23 mouse cellular contexts compared by ENCODE assay signal in the genomic region with DNA sequence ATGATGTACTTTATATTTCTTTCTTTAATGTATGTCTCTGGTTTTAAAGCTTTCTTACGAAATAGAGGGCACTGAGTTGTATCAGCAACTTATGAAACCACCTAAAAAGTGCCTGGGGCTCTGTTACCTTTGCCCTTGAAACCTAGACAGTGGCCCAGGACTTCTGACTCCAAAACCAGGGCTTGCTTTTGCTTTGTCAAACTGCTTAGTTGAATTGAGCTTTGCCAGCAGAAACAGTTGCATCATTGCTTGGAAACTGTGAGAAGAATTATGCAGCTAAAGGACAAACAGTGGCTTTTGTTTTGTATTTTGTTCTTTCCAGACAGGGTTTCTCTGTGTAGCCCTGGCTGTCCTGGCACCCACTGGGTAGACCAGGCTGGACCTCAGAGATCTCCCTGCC. TPM values are rescaled to one million over a fixed set of nuclear protein-coding genes. Genes with fewer than 3 reads are reported as not detected.
DNase-seq lines count a peak whose midpoint lies in the region; ATAC-seq and TF ChIP-seq lines count a peak whose summit lies in the region.
"Had no signal": no experiment of that assay in that cellular context is flagged by ENCODE, and none has a peak within 500 bp of the region (broad histone marks: within the 10 kb centered on the region; RNA-seq: fewer than 3 reads in every experiment).

No protein-coding gene starts in this region.

- peaks cover 6% of the 10 kb centered on the region for H3K4me1 ChIP-seq in liver, postnatal 0 days (ENCODE audit: insufficient read depth)
- H3K4me1 ChIP-seq in liver, embryonic 11.5 days (replicated peaks; ENCODE audit: control insufficient read depth, insufficient read depth, low read length), result peaks cover under 1% of the 10 kb centered on the region; the same call in 1 of the 2 replicates

- WGBS in liver, postnatal 0 days (ENCODE audit: insufficient replicate concordance), result 68% methylated on average over 1 of the region's 1 CpGs
- WGBS in liver, embryonic 11.5 days, result 79% methylated on average over 1 of the region's 1 CpGs

- no peak for TF ChIP-seq EP300 in liver, postnatal 0 days (IDR thresholded peaks at IDR 0.05; ENCODE audit: low read depth)

- no peak overlapping the region for H3K9ac ChIP-seq in liver, postnatal 0 days (replicated peaks)
- H3K9ac ChIP-seq in liver, embryonic 11.5 days (ENCODE audit: low read depth, low read length), result no peak overlapping the region
- H3K9ac ChIP-seq: embryonic facial prominence, embryonic 12.5 days; forebrain, embryonic 13.5 days; forebrain, postnatal 0 days; heart, embryonic 13.5 days; hindbrain, embryonic 15.5 days had no signal

- peak overlapping the region; percentile 56 for H3K27ac ChIP-seq in liver, postnatal 0 days (ENCODE audit: low read depth)
- no peak overlapping the region for H3K27ac ChIP-seq in liver, embryonic 11.5 days (ENCODE audit: low read depth, low read length)
- H3K27ac ChIP-seq: embryonic facial prominence, embryonic 12.5 days; forebrain, embryonic 13.5 days; heart, embryonic 13.5 days; hindbrain, embryonic 15.5 days had no signal

- H3K9me3 ChIP-seq in liver, postnatal 0 days (ENCODE audit: low read length), result no peaks in the 10 kb centered on the region
- H3K9me3 ChIP-seq in liver, embryonic 11.5 days (ENCODE audit: control insufficient read depth, low read length), result no peaks in the 10 kb centered on the region
- H3K9me3 ChIP-seq: embryonic facial prominence, embryonic 12.5 days; forebrain, embryonic 13.5 days; heart, embryonic 13.5 days; hindbrain, embryonic 15.5 days had no signal

- H3K4me3 ChIP-seq in liver, postnatal 0 days (ENCODE audit: low read depth, low read length), result no peak overlapping the region
- no peak overlapping the region for H3K4me3 ChIP-seq in liver, embryonic 11.5 days (ENCODE audit: low read depth, low read length)
- H3K4me3 ChIP-seq: embryonic facial prominence, embryonic 12.5 days; forebrain, embryonic 13.5 days; heart, embryonic 13.5 days; hindbrain, embryonic 15.5 days had no signal

- H3K27me3 ChIP-seq in liver, postnatal 0 days (ENCODE audit: insufficient read depth, low read length), result no peaks in the 10 kb centered on the region
- H3K27me3 ChIP-seq in liver, embryonic 11.5 days (replicated peaks; ENCODE audit: control insufficient read depth, insufficient read depth, low read length), result no peaks in the 10 kb centered on the region
- H3K27me3 ChIP-seq: embryonic facial prominence, embryonic 12.5 days; forebrain, embryonic 13.5 days; heart, embryonic 13.5 days; hindbrain, embryonic 15.5 days had no signal

- no peak overlapping the region for H3K4me2 ChIP-seq in liver, postnatal 0 days (ENCODE audit: low read depth, low read length)
- no peak overlapping the region for H3K4me2 ChIP-seq in liver, embryonic 11.5 days
- H3K4me2 ChIP-seq: embryonic facial prominence, embryonic 12.5 days; forebrain, embryonic 13.5 days; heart, embryonic 13.5 days; hindbrain, embryonic 15.5 days had no signal

- peaks cover 6% of the 10 kb centered on the region for H3K36me3 ChIP-seq in liver, postnatal 0 days (replicated peaks; ENCODE audit: insufficient read depth, low read length)
- H3K36me3 ChIP-seq in liver, embryonic 11.5 days (ENCODE audit: control insufficient read depth, insufficient read depth, low read length), result no peaks in the 10 kb centered on the region; the same call in 1 of the 2 replicates

- no peak for TF ChIP-seq CTCF in liver, postnatal 0 days (IDR thresholded peaks at IDR 0.05; ENCODE audit: low read depth)

- peak; percentile 11 to 16 for DNase-seq in adrenal gland, postnatal 36 days
- no peak for DNase-seq in adrenal gland, adult 18-20 months (ENCODE audit: low spot score in 2 of 2)
- DNase-seq in liver, postnatal 0 days, result no peak
- no peak for DNase-seq in liver, embryonic 11.5 days (ENCODE audit: low spot score)
- DNase-seq in fibroblast of lung, adult 2 months (ENCODE audit: low read depth), result peak; percentile 18
- no peak for DNase-seq in layer of hippocampus, adult 9-10 months (ENCODE audit: low spot score)
- DNase-seq: cerebellum, adult 11 months; cerebellum, adult 9-10 months; cerebellum, postnatal 25 days; forebrain, postnatal 0 days; gastrocnemius, postnatal 14 days; heart, adult 11 months; heart, postnatal 36 days had no signal

- ATAC-seq in liver, postnatal 0 days, result no peak
- ATAC-seq in liver, embryonic 11.5 days (replicated peaks; ENCODE audit: low FRiP score), result no peak
- ATAC-seq: forebrain, embryonic 13.5 days; forebrain, postnatal 0 days; intestine, embryonic 16.5 days had no signal

RNA-seq across cellular contexts. Expression of a gene that starts 3.9 kb away (rescaled TPM):
- 1 to 10 TPM; 8.1 to 9.4 TPM for total RNA-seq in adrenal gland, postnatal 36 days (2021)
- total RNA-seq in adrenal gland, adult 18-20 months (2021), result 10 to 100 TPM in 1 of 2 experiments, 1 to 10 TPM in 1; 7.6 to 10.8 TPM
- polyA plus RNA-seq in liver, postnatal 0 days (2015; fragmentation: Nextera tagmentation; extraction: Ambion mirVana), result 4.1 and 4.6 TPM in 2 replicates
- 12.7 and 13.0 TPM in 2 replicates for polyA plus RNA-seq in liver, embryonic 11.5 days (2014; fragmentation: Nextera tagmentation; extraction: Ambion mirVana)

RNA-seq across cellular contexts. Expression of a gene that starts 4.4 kb away (rescaled TPM):
- total RNA-seq in adrenal gland, postnatal 36 days (2021), result 10 to 100 TPM; 21.7 to 45.7 TPM
- 10 to 100 TPM; 19.3 to 32.2 TPM for total RNA-seq in adrenal gland, adult 18-20 months (2021)
- polyA plus RNA-seq in liver, postnatal 0 days (2015; fragmentation: Nextera tagmentation; extraction: Ambion mirVana), result 8.1 and 11.3 TPM in 2 replicates
- 7.7 and 9.3 TPM in 2 replicates for polyA plus RNA-seq in liver, embryonic 11.5 days (2014; fragmentation: Nextera tagmentation; extraction: Ambion mirVana)

RNA-seq across cellular contexts. Expression of a gene that starts 28.9 kb away (rescaled TPM):
- total RNA-seq in adrenal gland, postnatal 36 days (2021), result 1 to 10 TPM; 1.5 to 2.4 TPM
- total RNA-seq in adrenal gland, adult 18-20 months (2021), result 1 to 10 TPM; 2.7 to 3.3 TPM
- polyA plus RNA-seq in liver, postnatal 0 days (2015; fragmentation: Nextera tagmentation; extraction: Ambion mirVana), result 0.32 and 0.65 TPM in 2 replicates
- polyA plus RNA-seq in liver, embryonic 11.5 days (2014; fragmentation: Nextera tagmentation; extraction: Ambion mirVana), result 1.8 and 3.1 TPM in 2 replicates

RNA-seq across cellular contexts. Expression of a gene that starts 50.7 kb away (rescaled TPM):
- total RNA-seq in adrenal gland, postnatal 36 days (2021), result not detected
- not detected for total RNA-seq in adrenal gland, adult 18-20 months (2021)
- not detected in 2 replicates for polyA plus RNA-seq in liver, postnatal 0 days (2015; fragmentation: Nextera tagmentation; extraction: Ambion mirVana)
- polyA plus RNA-seq in liver, embryonic 11.5 days (2014; fragmentation: Nextera tagmentation; extraction: Ambion mirVana), result not detected in 2 replicates
- total RNA-seq: ES-E14; forebrain, postnatal 0 days; gastrocnemius, adult 18-20 months; gastrocnemius, postnatal 14 days; heart, postnatal 36 days had no signal
- polyA plus RNA-seq: cortical plate, adult 2 months; embryonic facial prominence, embryonic 12.5 days; forebrain, embryonic 13.5 days; forebrain, postnatal 0 days; heart, embryonic 13.5 days; heart, postnatal 0 days; hindbrain, embryonic 11.5 days; hindbrain, embryonic 15.5 days; intestine, embryonic 16.5 days had no signal

RNA-seq across cellular contexts. Expression of a gene that starts 56.7 kb away (rescaled TPM):
- 10 to 100 TPM; 23.3 to 30.9 TPM for total RNA-seq in adrenal gland, postnatal 36 days (2021)
- total RNA-seq in adrenal gland, adult 18-20 months (2021), result 10 to 100 TPM; 28.2 to 30.8 TPM
- 10.6 and 11.1 TPM in 2 replicates for polyA plus RNA-seq in liver, postnatal 0 days (2015; fragmentation: Nextera tagmentation; extraction: Ambion mirVana)
- polyA plus RNA-seq in liver, embryonic 11.5 days (2014; fragmentation: Nextera tagmentation; extraction: Ambion mirVana), result 26.2 and 28.4 TPM in 2 replicates

Comparison
In these comparisons a context has a peak if more than half of its experiments do, and no peak if none do; other contexts are left out.
1. DNase-seq: peak in adrenal gland, postnatal 36 days (2 of 2) and fibroblast of lung, adult 2 months (single experiment); none in adrenal gland, adult 18-20 months (0 of 2), liver, postnatal 0 days (single experiment), liver, embryonic 11.5 days (single experiment) and layer of hippocampus, adult 9-10 months (single experiment).